Mouse (Mus musculus): ENCODE data around the gene Ndufa1. TPM values are rescaled to one million over a fixed set of nuclear protein-coding genes. Genes with fewer than 3 reads are reported as not detected.
"Not testable (repeated sequence)": the region's sequence is repeated elsewhere in the genome, so short reads cannot be mapped to it uniquely, and the experiment has no call there.

Ndufa1 gene
- total RNA-seq (2014; rRNA removed; ENCODE audit: low replicate concordance) (337 and 420 TPM in 2 replicates), polyA plus RNA-seq (2015; fragmentation: Nextera tagmentation; extraction: Ambion mirVana) (1,804 and 1,915 TPM in 2 replicates)

DNA sequence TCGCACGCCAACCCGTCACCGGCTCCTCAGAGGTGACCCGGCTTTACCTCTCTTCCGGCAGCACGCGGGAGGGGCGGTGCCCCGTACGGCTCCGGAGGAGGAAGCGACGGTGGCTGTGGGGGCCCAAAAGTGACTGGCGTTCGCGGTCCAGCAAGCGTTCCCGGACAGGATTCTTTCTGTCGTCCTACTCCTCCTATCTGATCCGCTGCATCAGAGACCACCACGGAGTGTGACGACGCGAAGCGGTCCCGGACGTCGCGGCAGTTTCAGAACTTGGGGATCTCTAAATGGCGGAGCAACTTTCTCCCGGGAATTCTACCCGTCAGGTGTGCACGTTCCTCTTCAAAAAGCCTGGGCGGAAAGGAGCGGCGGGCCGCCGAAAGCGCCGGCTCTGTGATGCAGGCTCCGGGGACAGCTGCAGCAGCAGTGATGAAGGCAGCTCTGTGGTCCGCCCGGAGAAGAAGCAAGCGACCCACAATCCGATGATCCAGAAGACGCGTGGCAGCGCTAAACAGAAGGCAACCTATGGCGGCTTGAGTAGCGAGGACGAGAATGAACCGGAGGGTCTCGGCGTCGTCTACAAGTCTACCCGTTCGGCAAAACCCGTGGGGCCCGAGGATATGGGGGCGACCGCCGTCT is at the start of gene Ndufa1, which contains the start of gene Rnf113a1:
TSS of gene Ndufa1 (minus strand) at position 59 of the 639 bp plus-strand sequence.
TSS of gene Rnf113a1 (plus strand) at position 141 of the 639 bp plus-strand sequence.
- peak; percentile 86 for ATAC-seq (ENCODE audit: insufficient read depth, low read depth)
- Histone ChIP-seq H3K36me3 (replicated peaks; ENCODE audit: control insufficient read depth, insufficient read depth, low read length) (no peaks in the 10 kb centered on the region), H3K4me3 (ENCODE audit: low read depth, low read length) (peak within 1 kb of the TSS; percentile 73), H3K4me1 (ENCODE audit: control insufficient read depth, insufficient read depth) (no peaks in the 10 kb centered on the region), H3K9ac (replicated peaks; ENCODE audit: low read depth, low read length) (peak within 1 kb of the TSS; percentile 65), H3K9me3 (replicated peaks; ENCODE audit: control insufficient read depth, low read length) (no peaks in the 10 kb centered on the region), H3K4me2 (ENCODE audit: low read depth, low read length) (peak within 1 kb of the TSS; percentile 80), H3K27ac (ENCODE audit: low read depth) (peak within 1 kb of the TSS; percentile 57), H3K27me3 (ENCODE audit: control insufficient read depth, insufficient read depth, low read length) (no peaks in the 10 kb centered on the region)
- TF ChIP-seq CTCF (IDR thresholded peaks at IDR 0.05; ENCODE audit: low read depth): no peak
- TF ChIP-seq EP300 (IDR thresholded peaks at IDR 0.05; ENCODE audit: low read depth): no peak
- WGBS: 20% methylated on average over 62 of the region's 63 CpGs
- peak; percentile 43 for DNase-seq (ENCODE audit: low spot score)

DNA sequence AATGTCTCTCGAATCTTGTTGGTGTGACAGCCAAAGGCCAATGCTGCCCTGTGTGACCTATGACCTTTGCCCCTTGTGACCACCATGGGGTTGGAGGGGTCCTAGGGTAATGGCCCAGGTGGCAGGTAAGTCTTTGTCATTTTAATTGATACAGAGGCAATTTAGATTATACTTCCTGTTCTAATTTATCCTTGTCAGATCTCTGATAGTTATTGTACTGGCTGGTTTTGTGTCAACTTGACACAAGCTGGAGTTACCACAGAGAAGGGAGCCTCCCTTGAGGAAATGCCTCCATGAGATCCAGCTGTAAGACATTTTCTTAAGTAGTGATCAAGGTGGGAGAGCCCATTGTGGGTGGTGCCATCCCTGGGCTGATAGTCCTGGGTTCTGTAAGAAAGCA is 31.2 kb upstream of the Ndufa1 start, which contains the start of gene Rhox1:
TSS of gene Rhox1 (minus strand) at position 101 of the 400 bp plus-strand sequence.
- H3K4me2 ChIP-seq (ENCODE audit: low read depth, low read length); DNase-seq (ENCODE audit: low spot score); ATAC-seq (ENCODE audit: insufficient read depth, low read depth); H3K4me3 ChIP-seq (ENCODE audit: low read depth, low read length); H3K36me3 ChIP-seq (replicated peaks; ENCODE audit: control insufficient read depth, insufficient read depth, low read length); H3K4me1 ChIP-seq (ENCODE audit: control insufficient read depth, insufficient read depth); H3K27me3 ChIP-seq (ENCODE audit: control insufficient read depth, insufficient read depth, low read length); H3K9me3 ChIP-seq (replicated peaks; ENCODE audit: control insufficient read depth, low read length); H3K27ac ChIP-seq (ENCODE audit: low read depth); H3K9ac ChIP-seq (replicated peaks; ENCODE audit: low read depth, low read length): not testable (repeated sequence)
- WGBS: 69% methylated on average over 1 of the region's 1 CpGs

DNA sequence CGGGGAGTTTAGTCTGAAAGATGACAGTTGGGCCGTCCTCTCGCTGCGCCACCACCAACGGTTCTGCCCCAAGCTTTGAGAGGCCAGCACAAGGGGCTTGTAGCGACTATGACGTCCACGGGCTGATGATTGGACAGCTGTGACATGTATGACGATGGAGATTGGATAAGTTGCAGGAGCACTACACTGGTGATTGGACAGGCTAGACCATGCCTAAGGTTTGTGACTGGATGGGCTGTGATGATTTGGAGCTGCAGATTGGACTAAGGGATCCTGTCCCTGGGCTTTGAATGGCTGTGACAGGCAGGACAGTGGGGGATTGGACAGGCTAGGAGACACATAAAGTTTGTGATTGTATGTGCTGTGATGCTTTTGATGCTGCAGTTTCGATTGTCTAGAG is 20.0 kb upstream of the Ndufa1 start, which contains the start of gene Gm9:
TSS of gene Gm9 (minus strand) at position 101 of the 400 bp plus-strand sequence.
- WGBS: 74% methylated on average over 10 of the region's 10 CpGs
- H3K4me3 ChIP-seq (ENCODE audit: low read depth, low read length): no peak within 1 kb of the TSS
- DNase-seq (ENCODE audit: low spot score) (no peak), ATAC-seq (ENCODE audit: insufficient read depth, low read depth) (no peak)
- H3K27me3 ChIP-seq (ENCODE audit: control insufficient read depth, insufficient read depth, low read length): no peaks in the 10 kb centered on the region
- TF ChIP-seq EP300 (IDR thresholded peaks at IDR 0.05; ENCODE audit: low read depth) (no peak), CTCF (IDR thresholded peaks at IDR 0.05; ENCODE audit: low read depth) (no peak)
- no peaks in the 10 kb centered on the region for H3K9me3 ChIP-seq (replicated peaks; ENCODE audit: control insufficient read depth, low read length)
- H3K9ac ChIP-seq (replicated peaks; ENCODE audit: low read depth, low read length): no peak within 1 kb of the TSS
- no peak within 1 kb of the TSS for H3K27ac ChIP-seq (ENCODE audit: low read depth)
- H3K36me3 ChIP-seq (replicated peaks; ENCODE audit: control insufficient read depth, insufficient read depth, low read length): no peaks in the 10 kb centered on the region
- no peak within 1 kb of the TSS for H3K4me2 ChIP-seq (ENCODE audit: low read depth, low read length)
- H3K4me1 ChIP-seq (ENCODE audit: control insufficient read depth, insufficient read depth): no peaks in the 10 kb centered on the region

GRCm38 (mm10) chrX:37198676-37199075 is 7.7 kb upstream of the Ndufa1 start:
- no peak for DNase-seq (ENCODE audit: low spot score)

DNA sequence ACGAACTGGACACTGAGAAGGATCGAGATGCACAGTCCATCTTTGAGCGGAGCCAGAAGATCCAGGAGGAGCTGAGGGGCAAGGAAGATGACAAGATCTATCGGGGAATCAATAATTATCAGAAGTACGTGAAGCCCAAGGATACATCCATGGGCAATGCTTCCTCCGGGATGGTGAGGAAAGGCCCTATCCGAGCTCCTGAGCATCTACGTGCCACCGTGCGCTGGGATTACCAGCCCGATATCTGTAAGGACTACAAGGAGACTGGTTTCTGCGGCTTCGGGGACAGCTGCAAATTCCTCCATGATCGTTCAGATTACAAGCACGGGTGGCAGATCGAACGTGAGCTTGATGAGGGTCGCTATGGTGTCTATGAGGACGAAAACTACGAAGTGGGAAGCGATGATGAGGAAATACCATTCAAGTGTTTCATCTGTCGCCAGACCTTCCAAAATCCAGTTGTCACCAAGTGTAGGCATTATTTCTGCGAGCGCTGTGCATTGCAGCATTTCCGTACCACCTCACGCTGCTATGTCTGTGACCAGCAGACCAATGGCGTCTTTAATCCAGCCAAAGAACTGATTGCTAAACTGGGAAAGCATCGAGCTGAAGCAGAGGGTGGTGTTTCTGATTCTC is 899 bp upstream of the Ndufa1 start:
- no peak for TF ChIP-seq CTCF (IDR thresholded peaks at IDR 0.05; ENCODE audit: low read depth)
- TF ChIP-seq EP300 (IDR thresholded peaks at IDR 0.05; ENCODE audit: low read depth): no peak
- H3K36me3 ChIP-seq (replicated peaks; ENCODE audit: control insufficient read depth, insufficient read depth, low read length): no peaks in the 10 kb centered on the region
- no peaks in the 10 kb centered on the region for H3K4me1 ChIP-seq (ENCODE audit: control insufficient read depth, insufficient read depth)
- 25% methylated on average over 28 of the region's 28 CpGs for WGBS
- no peaks in the 10 kb centered on the region for H3K9me3 ChIP-seq (replicated peaks; ENCODE audit: control insufficient read depth, low read length)
- H3K9ac ChIP-seq (replicated peaks; ENCODE audit: low read depth, low read length): peak overlapping the region; percentile 65
- peak overlapping the region; percentile 73 for H3K4me3 ChIP-seq (ENCODE audit: low read depth, low read length)
- 0 out of 2 replicates have a peak, but pooled peaks have one; percentile 19 for ATAC-seq (ENCODE audit: insufficient read depth, low read depth)
- H3K27ac ChIP-seq (ENCODE audit: low read depth): no peak overlapping the region
- peak overlapping the region; percentile 80 for H3K4me2 ChIP-seq (ENCODE audit: low read depth, low read length)
- no peak for DNase-seq (ENCODE audit: low spot score)
- no peaks in the 10 kb centered on the region for H3K27me3 ChIP-seq (ENCODE audit: control insufficient read depth, insufficient read depth, low read length)

More at GRCm38 (mm10) chrX:37198676-37199075, 7.7 kb upstream of the Ndufa1 start:
- Histone ChIP-seq H3K9me3 (replicated peaks; ENCODE audit: control insufficient read depth, low read length) (no peaks in the 10 kb centered on the region), H3K4me2 (ENCODE audit: low read depth, low read length) (no peak overlapping the region), H3K4me3 (ENCODE audit: low read depth, low read length) (no peak overlapping the region), H3K36me3 (replicated peaks; ENCODE audit: control insufficient read depth, insufficient read depth, low read length) (no peaks in the 10 kb centered on the region), H3K27me3 (ENCODE audit: control insufficient read depth, insufficient read depth, low read length) (no peaks in the 10 kb centered on the region), H3K9ac (replicated peaks; ENCODE audit: low read depth, low read length) (no peak overlapping the region), H3K4me1 (ENCODE audit: control insufficient read depth, insufficient read depth) (no peaks in the 10 kb centered on the region), H3K27ac (ENCODE audit: low read depth) (no peak overlapping the region)
- TF ChIP-seq EP300 (IDR thresholded peaks at IDR 0.05; ENCODE audit: low read depth): no peak
- TF ChIP-seq CTCF (IDR thresholded peaks at IDR 0.05; ENCODE audit: low read depth): no peak
- no peak for ATAC-seq (ENCODE audit: insufficient read depth, low read depth)
- 53% methylated on average over 8 of the region's 8 CpGs for whole genome bisulfite sequencing
